In genomic region chr4:140946048-140946447, GRCm38 (mm10) we compare ENCODE assay signal across 24 mouse cellular contexts. TPM values are rescaled to one million over a fixed set of nuclear protein-coding genes. Genes with fewer than 3 reads are reported as not detected.
DNase-seq lines count a peak whose midpoint lies in the region; ATAC-seq and TF ChIP-seq lines count a peak whose summit lies in the region.
"Had no signal": no experiment of that assay in that cellular context is flagged by ENCODE, and none has a peak within 500 bp of the region (broad histone marks: within the 10 kb centered on the region; RNA-seq: fewer than 3 reads in every experiment).

No protein-coding gene starts in this region.

- no peak for TF ChIP-seq CTCF in gastrocnemius, adult 2 months (IDR thresholded peaks at IDR 0.05)

- no peaks in the 10 kb centered on the region for H3K27me3 ChIP-seq in megakaryocyte, embryonic 14.5 days (replicated peaks)
- no peaks in the 10 kb centered on the region for H3K27me3 ChIP-seq in forebrain, embryonic 16.5 days (replicated peaks; ENCODE audit: control insufficient read depth, insufficient read depth, low read length)
- H3K27me3 ChIP-seq in forebrain, embryonic 10.5 days (ENCODE audit: poor library complexity, severe bottlenecking): no peaks in the 10 kb centered on the region
- H3K27me3 ChIP-seq: embryonic facial prominence, embryonic 12.5 days; forebrain, embryonic 12.5 days; limb, embryonic 15.5 days had no signal

- 79% methylated on average over 4 of the region's 4 CpGs for WGBS in forebrain, embryonic 16.5 days
- WGBS in forebrain, embryonic 10.5 days: 84% methylated on average over 4 of the region's 4 CpGs

- H3K4me2 ChIP-seq in forebrain, embryonic 16.5 days (ENCODE audit: low read length): no peak overlapping the region
- H3K4me2 ChIP-seq: embryonic facial prominence, embryonic 12.5 days; forebrain, embryonic 12.5 days; heart, embryonic 11.5 days; limb, embryonic 15.5 days had no signal

- peaks cover 41% of the 10 kb centered on the region for H3K36me3 ChIP-seq in megakaryocyte, embryonic 14.5 days (replicated peaks; ENCODE audit: low read length)
- no peaks in the 10 kb centered on the region for H3K36me3 ChIP-seq in forebrain, embryonic 16.5 days (ENCODE audit: control insufficient read depth, insufficient read depth)
- no peaks in the 10 kb centered on the region for H3K36me3 ChIP-seq in forebrain, embryonic 10.5 days (replicated peaks)
- H3K36me3 ChIP-seq: embryonic facial prominence, embryonic 12.5 days; forebrain, embryonic 12.5 days; G1E; limb, embryonic 15.5 days had no signal

- DNase-seq in gastrocnemius, adult 2 months: peak; percentile 5
- DNase-seq in gastrocnemius, postnatal 14 days: no peak
- DNase-seq in urinary bladder, postnatal 14 days (ENCODE audit: low spot score): peak; percentile 38
- DNase-seq in urinary bladder, postnatal 4 days (ENCODE audit: low spot score in 2 of 2): no peak
- DNase-seq in forebrain, embryonic 10.5 days (ENCODE audit: extremely low spot score, low spot score): no peak
- DNase-seq: adrenal gland, adult 2 months; cerebellum, adult 18-20 months; cerebellum, postnatal 25 days; heart, adult 11 months; heart, postnatal 14 days; kidney, adult 11 months; layer of hippocampus, adult 9-11 months; right cerebral cortex, postnatal 4 days had no signal

- no peaks in the 10 kb centered on the region for H3K9me3 ChIP-seq in megakaryocyte, embryonic 14.5 days
- H3K9me3 ChIP-seq in forebrain, embryonic 16.5 days (ENCODE audit: control insufficient read depth, low read length): no peaks in the 10 kb centered on the region
- peaks cover 10% of the 10 kb centered on the region for H3K9me3 ChIP-seq in forebrain, embryonic 10.5 days
- H3K9me3 ChIP-seq: forebrain, embryonic 12.5 days; G1E; limb, embryonic 15.5 days had no signal

- no peak overlapping the region for H3K4me3 ChIP-seq in gastrocnemius, adult 2 months
- peak overlapping the region; percentile 81 for H3K4me3 ChIP-seq in megakaryocyte, embryonic 14.5 days (replicated peaks)
- no peak overlapping the region for H3K4me3 ChIP-seq in forebrain, embryonic 16.5 days (replicated peaks; ENCODE audit: low read length)
- no peak overlapping the region for H3K4me3 ChIP-seq in forebrain, embryonic 10.5 days
- H3K4me3 ChIP-seq: embryonic facial prominence, embryonic 12.5 days; forebrain, embryonic 12.5 days; limb, embryonic 15.5 days; myocyte had no signal

- ATAC-seq in megakaryocyte, adult 5-6 weeks (ENCODE audit: poor library complexity, severe bottlenecking): no peak
- ATAC-seq in forebrain, embryonic 16.5 days: no peak
- ATAC-seq: midbrain, embryonic 16.5 days had no signal

- peaks cover 60% of the 10 kb centered on the region for H3K4me1 ChIP-seq in megakaryocyte, embryonic 14.5 days
- H3K4me1 ChIP-seq in forebrain, embryonic 16.5 days (replicated peaks; ENCODE audit: control insufficient read depth, insufficient read depth, low read length): no peaks in the 10 kb centered on the region
- H3K4me1 ChIP-seq in forebrain, embryonic 10.5 days: peaks cover 2% of the 10 kb centered on the region; the same call in 1 of the 2 replicates
- H3K4me1 ChIP-seq: embryonic facial prominence, embryonic 12.5 days; forebrain, embryonic 12.5 days; limb, embryonic 15.5 days had no signal

- no peak overlapping the region for H3K27ac ChIP-seq in gastrocnemius, adult 2 months
- H3K27ac ChIP-seq in forebrain, embryonic 16.5 days (ENCODE audit: low read length): no peak overlapping the region
- H3K27ac ChIP-seq in forebrain, embryonic 10.5 days: no peak overlapping the region
- H3K27ac ChIP-seq: embryonic facial prominence, embryonic 12.5 days; forebrain, embryonic 12.5 days; limb, embryonic 15.5 days; liver, embryonic 14.5 days had no signal

- H3K9ac ChIP-seq in forebrain, embryonic 16.5 days (replicated peaks; ENCODE audit: low read depth, low read length): no peak overlapping the region
- H3K9ac ChIP-seq: embryonic facial prominence, embryonic 12.5 days; forebrain, embryonic 12.5 days; limb, embryonic 15.5 days; liver, embryonic 14.5 days had no signal

- intact Hi-C loops in gastrocnemius, adult 2 months (cut with DNase I): no loop called here
- intact Hi-C loops in gastrocnemius, postnatal 14 days (cut with DNase I; ENCODE audit: low total_unique reads): no loop called here

RNA-seq across cellular contexts. Expression of gene Sdhb, which starts 15.0 kb away (rescaled TPM):
- total RNA-seq in gastrocnemius, adult 2 months (2021): 100 to 1,000 TPM; 483 to 898 TPM
- 100 to 1,000 TPM; 480 to 609 TPM for total RNA-seq in gastrocnemius, postnatal 14 days (2021)
- polyA plus RNA-seq in megakaryocyte, embryonic 14.5 days (2012; ENCODE audit: insufficient read depth, low replicate concordance): 129 and 181 TPM in 2 replicates
- 182 and 183 TPM in 2 replicates for total RNA-seq in megakaryocyte, adult 5-6 weeks (2015)
- 110 and 120 TPM in 2 replicates for total RNA-seq in megakaryocyte, adult 5-6 weeks (2017)
- polyA plus RNA-seq in forebrain, embryonic 16.5 days (2015; fragmentation: Nextera tagmentation; extraction: Ambion mirVana): 420 and 438 TPM in 2 replicates
- polyA plus RNA-seq in forebrain, embryonic 10.5 days (2016; fragmentation: Nextera tagmentation; extraction: Ambion mirVana): 411 and 415 TPM in 2 replicates

RNA-seq across cellular contexts. Expression of gene Padi2, which starts 39.9 kb away (rescaled TPM):
- total RNA-seq in gastrocnemius, adult 2 months (2021): 100 to 1,000 TPM in 1 of 2 experiments, 10 to 100 TPM in 1; 77.0 to 273 TPM
- 100 to 1,000 TPM; 101 to 150 TPM for total RNA-seq in gastrocnemius, postnatal 14 days (2021)
- 3.3 and 3.8 TPM in 2 replicates for polyA plus RNA-seq in megakaryocyte, embryonic 14.5 days (2012; ENCODE audit: insufficient read depth, low replicate concordance)
- 53.2 and 54.0 TPM in 2 replicates for total RNA-seq in megakaryocyte, adult 5-6 weeks (2015)
- 53.5 and 56.7 TPM in 2 replicates for total RNA-seq in megakaryocyte, adult 5-6 weeks (2017)
- polyA plus RNA-seq in forebrain, embryonic 16.5 days (2015; fragmentation: Nextera tagmentation; extraction: Ambion mirVana): 0.88 and 1.0 TPM in 2 replicates
- 0.30 and 0.66 TPM in 2 replicates for polyA plus RNA-seq in forebrain, embryonic 10.5 days (2016; fragmentation: Nextera tagmentation; extraction: Ambion mirVana)

RNA-seq across cellular contexts. Expression of gene Atp13a2, which starts 40.6 kb away (rescaled TPM):
- 10 to 100 TPM; 20.0 to 23.7 TPM for total RNA-seq in gastrocnemius, adult 2 months (2021)
- total RNA-seq in gastrocnemius, postnatal 14 days (2021): 10 to 100 TPM; 16.1 to 17.0 TPM
- polyA plus RNA-seq in megakaryocyte, embryonic 14.5 days (2012; ENCODE audit: insufficient read depth, low replicate concordance): 373 and 691 TPM in 2 replicates
- total RNA-seq in megakaryocyte, adult 5-6 weeks (2015): 25.1 and 29.7 TPM in 2 replicates
- 37.2 and 43.5 TPM in 2 replicates for total RNA-seq in megakaryocyte, adult 5-6 weeks (2017)
- polyA plus RNA-seq in forebrain, embryonic 16.5 days (2015; fragmentation: Nextera tagmentation; extraction: Ambion mirVana): 126 and 142 TPM in 2 replicates
- 39.9 and 40.6 TPM in 2 replicates for polyA plus RNA-seq in forebrain, embryonic 10.5 days (2016; fragmentation: Nextera tagmentation; extraction: Ambion mirVana)

Comparison
In these comparisons a context has a peak if more than half of its experiments do, and no peak if none do; other contexts are left out.
1. DNase-seq: peak in gastrocnemius, adult 2 months (single experiment) and urinary bladder, postnatal 14 days (single experiment); none in gastrocnemius, postnatal 14 days (single experiment), urinary bladder, postnatal 4 days (0 of 2) and forebrain, embryonic 10.5 days (single experiment).